Mouse (Mus musculus): ENCODE results near the gene Stkld1. TPM values are rescaled to one million over a fixed set of nuclear protein-coding genes. Genes with fewer than 3 reads are reported as not detected.
A peak's percentile ranks its signal among the peaks of the same experiment; 100 is the strongest.

Stkld1 gene
- polyA plus RNA-seq, 1 experiment, result 0.02 TPM

DNA sequence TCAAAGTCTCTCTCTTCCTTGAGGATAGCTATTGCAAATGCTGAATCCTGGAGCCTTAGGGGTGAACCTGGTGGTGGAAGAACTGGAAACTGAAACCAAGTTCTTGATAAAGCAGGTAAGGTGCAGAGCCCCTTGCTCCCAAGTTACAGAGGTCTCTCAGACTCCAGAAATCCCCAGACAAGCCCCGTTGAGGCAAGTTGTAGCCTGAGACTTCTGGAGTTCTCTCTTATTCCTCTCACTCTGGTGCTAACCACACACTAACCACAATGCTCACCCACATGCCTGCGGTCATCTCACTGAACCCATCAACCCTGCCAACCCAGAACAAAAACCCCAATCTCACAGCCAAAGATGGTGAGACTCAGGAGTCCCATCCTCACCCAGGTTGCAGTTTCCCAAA is 1.4 kb downstream of the Stkld1 start:
- TF ChIP-seq TCF3 (IDR thresholded peaks at IDR 0.05; ENCODE audit: insufficient read length, low read depth) (no peak), TCF12 (IDR thresholded peaks at IDR 0.05; ENCODE audit: insufficient read depth, poor library complexity, severe bottlenecking) (no peak), SRF (IDR thresholded peaks at IDR 0.05; ENCODE audit: control insufficient read depth, insufficient read length, low read depth) (no peak), CEBPB (IDR thresholded peaks at IDR 0.05; ENCODE audit: insufficient read depth, poor library complexity, severe bottlenecking) (no peak), POLR2AphosphoS2 (IDR thresholded peaks at IDR 0.05; ENCODE audit: insufficient read length, low read depth) (no peak), POLR2A (IDR thresholded peaks at IDR 0.05; ENCODE audit: insufficient read length, low read depth) (no peak), E2F4 (IDR thresholded peaks at IDR 0.05; ENCODE audit: insufficient read depth) (no peak)
- H3K36me3 ChIP-seq (ENCODE audit: control insufficient read depth, insufficient read depth), result no peaks in the 10 kb centered on the region
- H3K4me3 ChIP-seq, result no peak overlapping the region

GRCm38 (mm10) chr2:26936425-26936824 is 2.6 kb downstream of the Stkld1 start:
- Histone ChIP-seq H3K4me2 (ENCODE audit: low read depth) (no peak overlapping the region), H3K79me2 (ENCODE audit: control insufficient read depth, insufficient read depth) (peaks cover 11% of the 10 kb centered on the region), H3K4me3 (no peak overlapping the region), H3K36me3 (ENCODE audit: control insufficient read depth, insufficient read depth) (no peaks in the 10 kb centered on the region), H3K27me3 (ENCODE audit: control insufficient read depth, insufficient read depth, insufficient read length) (peaks cover 11% of the 10 kb centered on the region), H3ac (ENCODE audit: control insufficient read depth, insufficient read length) (no peak overlapping the region)
- TF ChIP-seq TCF3 (IDR thresholded peaks at IDR 0.05; ENCODE audit: insufficient read length, low read depth), result no peak
- TF ChIP-seq POLR2A (IDR thresholded peaks at IDR 0.05; ENCODE audit: insufficient read length, low read depth), result no peak
- TF ChIP-seq USF1 (IDR thresholded peaks at IDR 0.05; ENCODE audit: low read depth), result no peak
- TF ChIP-seq E2F4 (IDR thresholded peaks at IDR 0.05; ENCODE audit: insufficient read depth), result no peak
- TF ChIP-seq MAX (IDR thresholded peaks at IDR 0.05; ENCODE audit: low read depth), result no peak
- TF ChIP-seq MYOG (IDR thresholded peaks at IDR 0.05; ENCODE audit: control insufficient read depth in 1 of 3, insufficient read depth in 1 of 3, insufficient read length in 2 of 3, low read depth in 2 of 3), result no peak
- TF ChIP-seq POLR2AphosphoS2 (IDR thresholded peaks at IDR 0.05; ENCODE audit: insufficient read length, low read depth), result no peak
- TF ChIP-seq MYOD1 (IDR thresholded peaks at IDR 0.05; ENCODE audit: control insufficient read depth in 1 of 3, insufficient read length in 2 of 3, low read depth in 2 of 3), result no peak
- TF ChIP-seq REST (IDR thresholded peaks at IDR 0.05; ENCODE audit: insufficient read depth, insufficient read length), result no peak
- no peak for TF ChIP-seq TCF12 (IDR thresholded peaks at IDR 0.05; ENCODE audit: insufficient read depth, poor library complexity, severe bottlenecking)
- no peak for TF ChIP-seq SRF (IDR thresholded peaks at IDR 0.05; ENCODE audit: control insufficient read depth, insufficient read length, low read depth)
- TF ChIP-seq CEBPB (IDR thresholded peaks at IDR 0.05; ENCODE audit: insufficient read depth, poor library complexity, severe bottlenecking), result no peak

More for the DNA sequence above, 1.4 kb downstream of the Stkld1 start:
- Histone ChIP-seq H3K27me3 (ENCODE audit: control insufficient read depth, insufficient read depth, insufficient read length) (peaks cover 9% of the 10 kb centered on the region), H3ac (ENCODE audit: control insufficient read depth, insufficient read length) (no peak overlapping the region), H3K4me2 (ENCODE audit: low read depth) (peak overlapping the region; percentile 42), H3K79me2 (ENCODE audit: control insufficient read depth, insufficient read depth) (peaks cover 23% of the 10 kb centered on the region)

DNA sequence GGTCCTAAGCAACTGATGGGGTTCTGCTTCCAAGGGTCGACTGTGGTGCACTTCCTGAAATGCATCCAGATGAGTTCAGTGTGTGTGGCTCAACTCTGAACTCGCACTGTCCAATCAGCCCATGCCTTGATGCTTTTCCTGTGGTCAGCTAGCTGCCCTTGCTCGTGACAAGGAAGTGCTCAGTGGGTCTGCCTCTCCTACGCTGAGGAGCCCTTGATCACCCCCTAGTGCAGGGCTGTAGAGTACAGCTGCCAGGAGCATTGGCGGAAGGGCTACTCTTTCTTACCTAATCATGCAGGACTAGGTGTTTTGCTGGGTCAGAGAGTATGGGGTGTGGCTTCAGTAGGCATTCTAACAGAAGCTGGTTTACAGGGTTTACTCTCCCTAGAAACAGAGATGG is 7.7 kb downstream of the Stkld1 start:
- no peak for TF ChIP-seq E2F4 (IDR thresholded peaks at IDR 0.05; ENCODE audit: insufficient read depth)
- no peak for TF ChIP-seq USF1 (IDR thresholded peaks at IDR 0.05; ENCODE audit: low read depth)
- Histone ChIP-seq H3K27me3 (ENCODE audit: control insufficient read depth, insufficient read depth, insufficient read length) (peaks cover 14% of the 10 kb centered on the region), H3K4me2 (ENCODE audit: low read depth) (no peak overlapping the region), H3K4me3 (no peak overlapping the region), H3K79me2 (ENCODE audit: control insufficient read depth, insufficient read depth) (no peaks in the 10 kb centered on the region), H3K36me3 (ENCODE audit: control insufficient read depth, insufficient read depth) (no peaks in the 10 kb centered on the region), H3ac (ENCODE audit: control insufficient read depth, insufficient read length) (no peak overlapping the region)

GRCm38 (mm10) chr2:26943253-26943652 is 9.4 kb downstream of the Stkld1 start:
- H3K4me2 ChIP-seq (ENCODE audit: low read depth), result no peak overlapping the region
- peaks cover 14% of the 10 kb centered on the region for H3K27me3 ChIP-seq (ENCODE audit: control insufficient read depth, insufficient read depth, insufficient read length)
- no peak overlapping the region for H3K4me3 ChIP-seq
- H3K36me3 ChIP-seq (ENCODE audit: control insufficient read depth, insufficient read depth), result no peaks in the 10 kb centered on the region
- TF ChIP-seq REST (IDR thresholded peaks at IDR 0.05; ENCODE audit: insufficient read depth, insufficient read length) (no peak), MYOD1 (IDR thresholded peaks at IDR 0.05; ENCODE audit: control insufficient read depth in 1 of 3, insufficient read length in 2 of 3, low read depth in 2 of 3) (no peak), E2F4 (IDR thresholded peaks at IDR 0.05; ENCODE audit: insufficient read depth) (no peak), MYOG (IDR thresholded peaks at IDR 0.05; ENCODE audit: control insufficient read depth in 1 of 3, insufficient read depth in 1 of 3, insufficient read length in 2 of 3, low read depth in 2 of 3) (no peak), CEBPB (IDR thresholded peaks at IDR 0.05; ENCODE audit: insufficient read depth, poor library complexity, severe bottlenecking) (no peak), POLR2A (IDR thresholded peaks at IDR 0.05; ENCODE audit: insufficient read length, low read depth) (no peak), MAX (IDR thresholded peaks at IDR 0.05; ENCODE audit: low read depth) (no peak), USF1 (IDR thresholded peaks at IDR 0.05; ENCODE audit: low read depth) (no peak), TCF12 (IDR thresholded peaks at IDR 0.05; ENCODE audit: insufficient read depth, poor library complexity, severe bottlenecking) (no peak), POLR2AphosphoS2 (IDR thresholded peaks at IDR 0.05; ENCODE audit: insufficient read length, low read depth) (no peak), TCF3 (IDR thresholded peaks at IDR 0.05; ENCODE audit: insufficient read length, low read depth) (no peak), SRF (IDR thresholded peaks at IDR 0.05; ENCODE audit: control insufficient read depth, insufficient read length, low read depth) (no peak)
- H3ac ChIP-seq (ENCODE audit: control insufficient read depth, insufficient read length), result no peak overlapping the region
- H3K79me2 ChIP-seq (ENCODE audit: control insufficient read depth, insufficient read depth), result no peaks in the 10 kb centered on the region

GRCm38 (mm10) chr2:26950411-26950810 is 16.6 kb downstream of the Stkld1 start:
- Histone ChIP-seq H3K4me2 (ENCODE audit: low read depth) (no peak overlapping the region), H3ac (ENCODE audit: control insufficient read depth, insufficient read length) (no peak overlapping the region), H3K27me3 (ENCODE audit: control insufficient read depth, insufficient read depth, insufficient read length) (no peaks in the 10 kb centered on the region), H3K79me2 (ENCODE audit: control insufficient read depth, insufficient read depth) (no peaks in the 10 kb centered on the region), H3K4me3 (no peak overlapping the region), H3K36me3 (ENCODE audit: control insufficient read depth, insufficient read depth) (peaks cover 5% of the 10 kb centered on the region)
- TF ChIP-seq TCF3 (IDR thresholded peaks at IDR 0.05; ENCODE audit: insufficient read length, low read depth), result no peak
- no peak for TF ChIP-seq SRF (IDR thresholded peaks at IDR 0.05; ENCODE audit: control insufficient read depth, insufficient read length, low read depth)
- no peak for TF ChIP-seq POLR2A (IDR thresholded peaks at IDR 0.05; ENCODE audit: insufficient read length, low read depth)
- TF ChIP-seq MAX (IDR thresholded peaks at IDR 0.05; ENCODE audit: low read depth), result no peak
- no peak for TF ChIP-seq TCF12 (IDR thresholded peaks at IDR 0.05; ENCODE audit: insufficient read depth, poor library complexity, severe bottlenecking)
